10 mouse cellular contexts compared by ENCODE assay signal in genomic region chr7:107757308-107758151, GRCm38 (mm10). TPM values are rescaled to one million over a fixed set of nuclear protein-coding genes. Genes with fewer than 3 reads are reported as not detected.
DNase-seq lines count a peak whose midpoint lies in the region; ATAC-seq lines count a peak whose summit lies in the region.
"Had no signal": no experiment of that assay in that cellular context is flagged by ENCODE, and none has a peak within 500 bp of the region (broad histone marks: within the 10 kb centered on the region; RNA-seq: fewer than 3 reads in every experiment).

TSS of gene Cyb5r2 (minus strand) at chr7:107758032.

- H3K27me3 ChIP-seq in heart, embryonic 16.5 days (ENCODE audit: control insufficient read depth, insufficient read depth, low read length) = peaks cover 3% of the 10 kb centered on the region; the same call in 1 of the 2 replicates
- H3K27me3 ChIP-seq in limb, embryonic 11.5 days (ENCODE audit: control insufficient read depth, insufficient read depth, low read length) = no peaks in the 10 kb centered on the region
- no peaks in the 10 kb centered on the region for H3K27me3 ChIP-seq in midbrain, embryonic 15.5 days (replicated peaks)

- H3K4me3 ChIP-seq in heart, embryonic 16.5 days (ENCODE audit: low read length) = peak within 1 kb of the TSS; percentile 30
- peak within 1 kb of the TSS; percentile 24 for H3K4me3 ChIP-seq in limb, embryonic 11.5 days (ENCODE audit: low read depth, low read length)
- H3K4me3 ChIP-seq in midbrain, embryonic 15.5 days = peak within 1 kb of the TSS; percentile 33
- H3K4me3 ChIP-seq: heart, adult 2 months had no signal

- DNase-seq in gastrocnemius, adult 18-20 months (ENCODE audit: low spot score) = peak; percentile 30
- no peak for DNase-seq in gastrocnemius, postnatal 4 days (ENCODE audit: low spot score in 2 of 2)
- DNase-seq in embryo, embryonic 9.5 days (ENCODE audit: extremely low spot score) = peak; percentile 47
- DNase-seq in limb, embryonic 11.5 days (ENCODE audit: low spot score) = peak; percentile 58
- DNase-seq in spleen, adult 12 weeks (ENCODE audit: low spot score) = no peak
- DNase-seq in urinary bladder, adult 18-20 months (ENCODE audit: low spot score in 2 of 2) = no peak

- H3K4me2 ChIP-seq in heart, embryonic 16.5 days (ENCODE audit: low read depth, low read length) = peak within 1 kb of the TSS; percentile 58
- H3K4me2 ChIP-seq in limb, embryonic 11.5 days (ENCODE audit: low read depth, severe bottlenecking) = peak within 1 kb of the TSS; percentile 64
- peak within 1 kb of the TSS; percentile 62 for H3K4me2 ChIP-seq in midbrain, embryonic 15.5 days

- H3K27ac ChIP-seq in heart, embryonic 16.5 days (ENCODE audit: low read length) = no peak within 1 kb of the TSS
- H3K27ac ChIP-seq in limb, embryonic 11.5 days (replicated peaks; ENCODE audit: low read depth, low read length) = no peak within 1 kb of the TSS
- no peak within 1 kb of the TSS for H3K27ac ChIP-seq in midbrain, embryonic 15.5 days
- H3K27ac ChIP-seq: heart, adult 2 months had no signal

- H3K9me3 ChIP-seq in heart, embryonic 16.5 days (replicated peaks; ENCODE audit: control insufficient read depth, low read length) = no peaks in the 10 kb centered on the region
- no peaks in the 10 kb centered on the region for H3K9me3 ChIP-seq in limb, embryonic 11.5 days (ENCODE audit: control insufficient read depth, low read length)
- no peaks in the 10 kb centered on the region for H3K9me3 ChIP-seq in midbrain, embryonic 15.5 days

- peak within 1 kb of the TSS; percentile 9; the same call in 1 of the 2 replicates for H3K9ac ChIP-seq in heart, embryonic 16.5 days (ENCODE audit: low read length)
- H3K9ac ChIP-seq in limb, embryonic 11.5 days (ENCODE audit: low read length) = peak within 1 kb of the TSS; percentile 45
- peak within 1 kb of the TSS; percentile 29 for H3K9ac ChIP-seq in midbrain, embryonic 15.5 days

- H3K4me1 ChIP-seq in heart, embryonic 16.5 days (ENCODE audit: control insufficient read depth, insufficient read depth, low read length) = peaks cover 8% of the 10 kb centered on the region
- H3K4me1 ChIP-seq in limb, embryonic 11.5 days (ENCODE audit: control insufficient read depth, insufficient read depth, low read length) = 0 out of 2 replicates have a peak, but pooled peaks cover 3% of the 10 kb centered on the region
- peaks cover 5% of the 10 kb centered on the region for H3K4me1 ChIP-seq in midbrain, embryonic 15.5 days

- 15% methylated on average over 23 of the region's 23 CpGs for WGBS in heart, embryonic 16.5 days
- 10% methylated on average over 23 of the region's 23 CpGs for WGBS in limb, embryonic 11.5 days
- WGBS in midbrain, embryonic 15.5 days = 14% methylated on average over 23 of the region's 23 CpGs

- ATAC-seq in heart, embryonic 16.5 days (replicated peaks; ENCODE audit: extremely low read depth, insufficient read depth, low FRiP score) = 0 out of 2 replicates have a peak, but pooled peaks have one; percentile 35
- ATAC-seq in limb, embryonic 11.5 days (ENCODE audit: insufficient number of reproducible peaks, low FRiP score, low TSS enrichment, low read depth) = peak; percentile 71; the same call in 1 of the 2 replicates
- ATAC-seq in midbrain, embryonic 15.5 days (replicated peaks) = peak; percentile 93

- no peaks in the 10 kb centered on the region for H3K36me3 ChIP-seq in heart, embryonic 16.5 days (ENCODE audit: control insufficient read depth, insufficient read depth)
- no peaks in the 10 kb centered on the region for H3K36me3 ChIP-seq in limb, embryonic 11.5 days (ENCODE audit: control insufficient read depth, insufficient read depth, low read length)
- no peaks in the 10 kb centered on the region for H3K36me3 ChIP-seq in midbrain, embryonic 15.5 days (replicated peaks)
- H3K36me3 ChIP-seq: G1E had no signal

RNA-seq across cellular contexts. Expression of gene Cyb5r2, which starts in this region (rescaled TPM):
- total RNA-seq in gastrocnemius, adult 18-20 months (2021) = not detected
- total RNA-seq in gastrocnemius, postnatal 4 days (2021) = under 1 TPM in 1 of 2 experiments, not detected in 1; 0.25 TPM
- polyA plus RNA-seq in heart, embryonic 16.5 days (2015; fragmentation: Nextera tagmentation; extraction: Ambion mirVana) = 0.80 and 0.87 TPM in 2 replicates
- 0.47 and 0.92 TPM in 2 replicates for polyA plus RNA-seq in limb, embryonic 11.5 days (2014; fragmentation: Nextera tagmentation; extraction: Ambion mirVana)
- 0.19 TPM in 2 replicates for polyA plus RNA-seq in midbrain, embryonic 15.5 days (2015; fragmentation: Nextera tagmentation; extraction: Ambion mirVana)
- total RNA-seq: G1E; heart, adult 2 months had no signal
- polyA plus RNA-seq: G1E had no signal

Comparison
In these comparisons a context has a peak if more than half of its experiments do, and no peak if none do; other contexts are left out.
1. Peak in DNase-seq in gastrocnemius, adult 18-20 months; RNA of the gene not detected or under 1 TPM.
2. Peak in ATAC-seq, H3K4me3 ChIP-seq, H3K9ac ChIP-seq and H3K4me2 ChIP-seq in heart, embryonic 16.5 days; RNA of the gene not detected or under 1 TPM.
3. Peak in DNase-seq, ATAC-seq, H3K4me3 ChIP-seq, H3K9ac ChIP-seq and H3K4me2 ChIP-seq in limb, embryonic 11.5 days; RNA of the gene not detected or under 1 TPM.
4. Peak in ATAC-seq, H3K4me3 ChIP-seq, H3K9ac ChIP-seq and H3K4me2 ChIP-seq in midbrain, embryonic 15.5 days; RNA of the gene not detected or under 1 TPM.
5. ATAC-seq: peak in every context shown above with its lines; median percentile 93 in midbrain, embryonic 15.5 days; 71 in limb, embryonic 11.5 days; 35 in heart, embryonic 16.5 days.